Mouse (Mus musculus) C2C12 (cell line): ENCODE data around the gene Gm7356. TPM values are rescaled to one million over a fixed set of nuclear protein-coding genes. Genes with fewer than 3 reads are reported as not detected.
"Not testable (repeated sequence)": the region's sequence is repeated elsewhere in the genome, so short reads cannot be mapped to it uniquely, and the experiment has no call there.

ENCODE experiments used
- H3K27me3 ChIP-seq: one replicate; pipeline ENCODE4 v1.6.1; 2011; ENCODE audit not compliant: control insufficient read depth, insufficient read depth, insufficient read length
- H3K36me3 ChIP-seq: one replicate; pipeline ENCODE4 v1.6.1; 2011; ENCODE audit not compliant: control insufficient read depth, insufficient read depth
- H3K4me3 ChIP-seq: one replicate; pipeline ENCODE4 v1.5.1; 2011; ENCODE audit warnings: mild to moderate bottlenecking, control low read depth; ENCODE audit not compliant: poor library complexity, insufficient read depth, severe bottlenecking
- H3K79me2 ChIP-seq: one replicate; pipeline ENCODE4 v1.6.1; 2011; ENCODE audit not compliant: control insufficient read depth, insufficient read depth
- H3K79me3 ChIP-seq: one replicate; pipeline ENCODE4 v1.6.1; 2011; ENCODE audit warnings: low read depth, control low read depth
- H3ac ChIP-seq: one replicate; pipeline ENCODE3; 2011; ENCODE audit warnings: low read depth; ENCODE audit not compliant: control insufficient read depth, insufficient read length
- polyA plus RNA-seq: library from polyadenylated mRNA; unstranded; fragments of >200 nt; fragmentation: generic; extraction: Trizol; gene quantifications from one replicate; pipeline ENCODE4 v1.2.1, GENCODE M21; 2012; ENCODE audit warnings: missing spikeins

Gm7356 gene
- polyA plus RNA-seq, 1 experiment = not detected

GRCm38 (mm10) chr17:13951570-13951969, 51.9 kb downstream of the Gm7356 start:
- H3K27me3 ChIP-seq, H3K4me3 ChIP-seq, H3K36me3 ChIP-seq, H3K79me2 ChIP-seq, H3ac ChIP-seq, H3K79me3 ChIP-seq: not testable (repeated sequence)

Other genes with a start within 250 kb of the Gm7356 start
- gene Afdn, start 243.2 kb downstream of the Gm7356 start, polyA plus RNA-seq = 21.0 TPM
- gene Tcte2, start 241.9 kb downstream of the Gm7356 start, polyA plus RNA-seq = 0.44 TPM
- gene Gm7168, start 55.3 kb downstream of the Gm7356 start, polyA plus RNA-seq = not detected
- not detected for gene Gm7358, start 55.8 kb upstream of the Gm7356 start, polyA plus RNA-seq
- 1.6 TPM for gene Dact2, start 200.6 kb upstream of the Gm7356 start, polyA plus RNA-seq